Mouse (Mus musculus) cerebellum, postnatal 4 days (tissue): ENCODE results near the gene Kdm5b.

Experiments used
- DNase-seq, 2 experiments: peaks; one replicate each; pipeline ENCODE4 v3.0.0; 2022; ENCODE audit warnings: low spot score in 2 of 2, mixed read lengths in 1 of 2

The Kdm5b gene

DNA sequence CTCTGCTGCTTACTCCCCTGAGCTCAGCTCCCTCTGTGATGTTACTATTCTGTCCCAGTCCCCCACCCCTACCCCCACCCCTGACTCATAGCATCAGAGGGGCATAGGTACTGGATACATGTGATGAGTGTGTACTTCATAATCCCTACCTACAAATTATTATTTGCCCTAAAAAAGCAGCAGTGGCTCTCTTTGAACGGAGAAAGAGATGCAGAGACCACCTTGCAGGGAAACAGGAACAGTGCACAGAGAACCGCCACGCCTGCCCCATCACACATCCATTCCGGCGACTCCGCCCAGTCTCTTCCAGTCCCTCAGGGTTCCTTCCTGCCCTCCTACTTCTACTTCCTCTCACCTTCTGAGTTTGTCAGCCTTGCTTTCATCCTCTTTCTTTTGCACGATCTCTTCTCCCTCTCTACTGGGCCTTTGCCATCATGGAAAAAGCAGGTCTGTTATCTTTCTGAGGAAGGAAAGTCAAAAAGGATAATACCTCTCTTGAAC lies 10.3 kb upstream of the Kdm5b start, which contains the start of gene Mgat4e:
Gene Mgat4e, minus strand, starts transcription at position 51 of the 501 bp plus-strand sequence.
- DNase-seq: no peak

DNA sequence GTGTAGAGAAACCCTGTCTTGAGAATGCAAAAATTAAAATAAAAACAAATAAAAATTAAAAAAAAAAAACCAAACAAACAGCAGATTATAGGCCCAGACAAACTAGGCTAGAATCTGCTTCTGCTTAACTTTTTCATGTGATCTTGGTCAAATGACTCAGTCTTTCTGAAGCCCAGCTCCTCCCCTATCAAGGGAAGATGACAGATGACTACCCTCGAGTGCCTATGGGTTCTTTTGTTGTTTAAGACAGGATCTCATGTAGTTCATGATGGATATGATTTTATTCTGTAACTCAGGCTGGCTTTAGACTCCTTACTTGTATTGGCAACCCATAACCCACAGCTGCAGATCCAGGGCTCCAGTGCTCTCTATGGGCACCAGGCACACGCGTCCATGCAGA lies 8.1 kb upstream of the Kdm5b start:
- no peak for DNase-seq

DNA sequence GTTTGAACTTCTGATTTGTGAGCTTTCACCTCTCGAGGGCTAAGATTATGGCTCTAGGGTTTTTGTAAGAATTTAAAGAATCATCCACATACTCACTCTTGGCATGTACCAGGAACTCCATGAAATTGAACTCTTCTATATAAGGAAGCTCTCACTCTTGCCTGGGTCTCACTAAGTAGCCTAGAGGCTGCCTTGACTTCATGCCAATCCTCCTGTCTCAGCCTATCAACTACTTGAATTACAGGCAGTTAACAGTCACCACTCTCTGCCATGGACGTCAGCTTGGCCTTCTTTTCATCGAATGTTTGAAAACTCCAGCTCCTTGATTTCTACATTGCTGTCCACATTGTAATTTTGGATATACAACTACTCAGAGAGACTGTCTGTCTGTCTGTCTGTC lies 7.6 kb upstream of the Kdm5b start:
- no peak for DNase-seq

DNA sequence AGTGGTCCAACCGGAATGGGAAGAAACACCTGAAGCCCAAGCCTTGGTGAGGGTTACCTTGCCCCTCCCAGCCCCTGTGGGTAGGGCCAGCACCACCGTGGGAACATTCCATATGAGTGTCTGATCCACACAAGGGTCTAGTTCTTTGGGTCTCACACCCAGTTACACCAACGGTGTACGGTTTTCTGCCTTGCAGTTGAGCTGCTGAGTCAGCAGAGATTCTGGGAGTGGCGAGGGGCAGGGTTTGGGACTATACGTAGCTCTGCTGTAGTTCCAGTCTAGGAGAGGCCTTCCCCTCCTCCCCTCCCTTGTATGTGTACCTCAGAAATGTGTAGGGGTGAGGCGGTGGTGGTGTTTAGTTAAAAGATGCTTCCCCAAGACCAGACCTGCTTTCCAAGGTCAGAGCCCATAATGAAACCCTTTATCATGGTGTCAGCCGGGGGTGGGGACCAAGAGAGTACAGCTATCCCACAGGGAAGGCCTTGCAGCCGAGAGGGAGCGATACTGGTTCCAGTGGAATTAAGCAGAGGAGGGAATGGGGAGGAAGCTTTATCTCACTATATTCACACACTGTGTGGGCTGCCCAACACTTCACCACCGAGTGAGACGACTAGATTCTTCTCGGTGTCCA lies 4.6 kb upstream of the Kdm5b start:
- DNase-seq: no peak

DNA sequence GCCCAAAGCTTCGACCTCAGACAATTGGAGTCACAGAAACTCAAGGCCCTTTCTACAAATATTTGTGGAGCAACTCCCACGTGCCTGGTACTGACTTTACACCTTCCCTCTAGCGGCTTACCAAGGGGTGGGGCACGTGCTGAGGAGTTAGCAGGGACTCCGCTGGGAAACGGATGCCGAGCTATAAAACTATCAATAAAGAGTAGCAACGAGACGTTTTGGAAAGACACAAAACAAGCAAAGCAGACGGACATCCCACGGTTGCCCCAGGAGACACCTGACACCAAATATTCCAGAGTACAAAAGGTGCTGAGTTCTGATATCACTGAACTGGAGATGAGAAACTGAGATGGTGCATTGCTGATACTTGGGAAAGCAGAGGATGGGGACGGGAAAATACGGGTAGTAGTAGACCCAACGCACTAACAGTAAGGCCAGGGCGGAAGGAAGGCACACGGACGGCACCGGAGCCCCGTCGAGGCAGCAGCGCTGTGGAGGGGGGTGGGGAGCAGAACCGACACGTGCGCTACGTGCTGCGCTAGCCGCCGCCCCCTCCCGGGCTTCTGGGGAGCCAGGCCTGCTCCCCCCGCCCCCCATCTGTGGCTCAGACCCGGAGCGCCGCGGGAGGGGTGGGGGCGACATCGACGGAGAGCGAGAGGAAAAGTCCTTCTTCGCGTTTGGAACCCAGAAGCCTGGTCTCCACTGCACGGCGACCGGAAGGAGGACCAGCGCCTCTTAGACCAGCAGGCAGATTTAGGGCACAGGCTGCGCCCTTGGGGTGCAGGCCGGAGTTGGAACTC lies 3.9 kb upstream of the Kdm5b start:
- DNase-seq: peak; percentile 40 to 60

DNA sequence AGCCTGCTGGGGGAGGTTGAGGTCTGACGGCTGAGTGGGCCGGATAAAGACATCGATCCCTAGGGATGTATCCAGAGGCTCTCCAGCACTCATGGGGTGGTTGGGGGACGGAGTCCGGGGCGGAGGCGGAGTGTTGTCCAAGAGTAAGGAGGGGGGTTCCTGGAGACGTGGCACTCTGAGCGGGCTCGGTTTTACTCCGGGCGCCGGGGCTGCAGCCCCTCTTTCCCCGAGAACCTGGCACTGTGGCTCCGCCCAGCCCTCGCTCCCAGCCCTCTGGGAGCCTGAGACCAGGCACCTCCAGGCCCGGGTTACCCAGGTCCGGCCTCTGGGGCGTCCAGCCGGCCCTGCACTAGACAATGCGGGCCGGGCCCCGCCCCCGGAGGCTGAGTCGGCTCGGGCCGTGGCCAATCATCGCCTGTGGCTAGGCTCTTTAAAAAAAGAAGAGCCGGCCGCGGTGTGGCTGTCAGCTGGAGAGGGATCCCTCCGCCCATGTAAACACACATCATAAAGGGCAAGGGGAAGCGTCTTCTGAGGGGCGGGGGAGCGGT lies 3.2 kb upstream of the Kdm5b start:
- DNase-seq: peak; percentile 86 to 93

DNA sequence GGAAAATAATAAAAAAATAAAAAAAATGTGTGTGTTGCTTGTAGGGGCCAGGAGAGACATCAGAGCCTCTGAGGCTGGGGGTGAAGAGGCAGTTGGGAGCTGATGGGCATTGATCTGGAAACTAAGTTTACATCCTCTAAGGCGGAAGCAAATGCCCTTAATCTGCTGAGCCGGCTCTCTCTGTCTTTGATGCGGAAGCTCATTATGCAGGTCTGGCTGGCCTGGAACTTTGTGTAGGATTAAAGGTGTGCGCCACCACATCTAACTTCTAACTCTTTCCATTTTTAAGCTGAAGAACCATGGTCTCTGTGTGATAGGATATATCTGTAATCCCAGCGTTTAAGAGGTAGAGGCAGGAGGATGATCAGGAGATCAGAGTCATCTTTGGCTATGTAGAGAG lies 1.5 kb upstream of the Kdm5b start:
- no peak for DNase-seq

DNA sequence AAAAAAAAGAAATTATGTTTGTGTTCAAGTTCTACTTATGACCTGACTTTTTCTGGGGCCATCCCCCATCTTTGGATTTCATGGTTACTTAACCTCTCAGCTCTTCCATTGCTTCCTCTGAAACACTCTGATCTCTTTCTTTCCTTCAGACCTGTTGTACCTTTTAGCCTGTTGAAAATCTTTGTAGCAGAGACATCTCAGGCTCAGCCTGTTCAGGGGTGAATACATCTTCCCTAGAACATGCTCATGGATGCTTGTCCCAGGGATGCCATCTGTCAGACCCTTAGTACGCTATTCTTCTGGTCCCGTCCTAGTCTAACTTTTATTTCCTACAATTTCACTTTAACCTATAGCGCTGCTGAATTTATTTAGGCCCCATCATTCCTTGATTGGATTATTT lies 745 bp upstream of the Kdm5b start:
- no peak for DNase-seq

DNA sequence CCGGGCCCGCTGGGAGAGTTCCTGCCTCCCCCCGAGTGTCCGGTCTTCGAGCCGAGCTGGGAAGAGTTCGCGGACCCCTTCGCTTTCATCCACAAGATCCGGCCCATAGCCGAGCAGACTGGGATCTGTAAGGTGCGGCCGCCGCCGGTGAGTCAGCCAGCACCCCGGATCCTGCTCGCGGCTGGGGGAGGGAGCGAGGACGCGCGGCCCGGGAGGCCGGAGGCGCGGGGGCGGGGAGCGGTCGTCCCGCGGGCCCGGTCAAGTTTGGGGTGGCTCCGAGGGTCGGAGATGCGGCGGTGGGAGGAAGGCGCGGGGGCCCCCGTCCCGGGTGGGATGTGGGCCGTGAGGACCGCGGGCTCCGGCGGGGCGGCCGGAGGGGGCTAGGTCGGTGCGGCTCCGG lies 425 bp downstream of the Kdm5b start:
- peak in 1 of 2 experiments; percentile 23 for DNase-seq

DNA sequence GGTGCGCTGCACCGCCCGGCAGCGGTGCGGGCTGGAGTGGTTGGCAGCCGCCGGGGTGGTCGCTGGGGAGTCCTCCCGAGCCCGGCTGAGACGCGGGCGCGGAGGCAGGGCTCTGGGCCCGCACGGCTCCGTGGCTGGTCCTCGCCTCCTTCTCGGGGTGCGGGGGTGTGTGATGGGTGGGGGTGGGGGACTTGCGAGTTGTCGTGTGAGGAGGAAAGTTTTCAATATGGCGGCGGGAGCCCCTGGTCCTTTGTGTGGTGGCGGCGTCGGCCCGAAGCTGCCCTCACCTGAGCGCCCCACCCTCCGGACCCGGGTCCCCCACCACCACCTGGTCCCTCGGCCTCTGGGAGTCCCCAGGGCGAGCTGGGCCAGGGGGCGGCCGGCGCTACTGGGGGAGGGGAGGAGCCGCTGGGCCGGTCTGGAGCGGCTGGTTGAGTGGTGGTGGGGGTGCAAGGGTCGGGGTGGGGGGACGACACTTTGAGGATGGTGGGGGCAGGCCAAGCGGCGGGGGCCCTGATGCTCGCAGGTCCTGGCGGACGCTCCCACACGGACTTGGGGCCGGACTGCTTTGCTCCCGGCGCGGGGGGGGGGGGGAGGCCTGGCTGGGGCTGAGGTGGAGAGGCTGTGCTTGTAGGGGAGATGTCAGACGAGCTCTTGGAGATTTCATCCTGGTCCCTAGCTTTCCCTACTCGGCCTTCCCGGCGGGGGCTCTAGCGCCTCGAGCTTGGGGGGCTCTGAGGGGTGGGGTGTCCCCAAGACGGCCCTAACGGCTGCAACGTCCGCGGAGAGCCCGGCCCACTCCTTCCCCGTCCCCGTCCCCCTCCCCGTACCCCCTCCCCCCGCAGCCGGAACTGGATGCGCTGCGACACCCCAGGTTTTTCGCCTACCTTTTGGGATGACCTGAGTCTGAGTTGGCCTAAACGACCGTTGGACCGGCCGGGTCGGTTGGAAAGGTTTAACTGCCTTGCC lies 1.1 kb downstream of the Kdm5b start:
- peak; percentile 20 to 33 for DNase-seq

DNA sequence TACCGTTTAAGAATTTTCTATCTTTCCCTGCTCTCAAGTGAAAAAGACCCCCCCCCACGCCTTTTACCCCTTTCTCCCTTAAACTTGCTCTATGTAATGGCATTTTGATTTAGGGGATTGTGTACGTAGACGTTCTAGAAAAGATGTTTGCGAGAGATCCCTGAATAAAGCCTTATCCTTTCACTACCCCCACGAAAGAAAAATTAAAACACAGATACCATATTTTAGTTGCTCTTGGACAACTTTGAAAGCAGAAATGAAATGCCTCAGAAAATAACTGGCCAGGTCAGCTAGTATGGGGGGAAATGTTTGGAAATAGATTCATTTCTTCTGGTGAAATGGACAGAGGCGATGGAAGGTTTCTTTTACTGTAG lies 1.8 kb downstream of the Kdm5b start:
- DNase-seq: no peak

DNA sequence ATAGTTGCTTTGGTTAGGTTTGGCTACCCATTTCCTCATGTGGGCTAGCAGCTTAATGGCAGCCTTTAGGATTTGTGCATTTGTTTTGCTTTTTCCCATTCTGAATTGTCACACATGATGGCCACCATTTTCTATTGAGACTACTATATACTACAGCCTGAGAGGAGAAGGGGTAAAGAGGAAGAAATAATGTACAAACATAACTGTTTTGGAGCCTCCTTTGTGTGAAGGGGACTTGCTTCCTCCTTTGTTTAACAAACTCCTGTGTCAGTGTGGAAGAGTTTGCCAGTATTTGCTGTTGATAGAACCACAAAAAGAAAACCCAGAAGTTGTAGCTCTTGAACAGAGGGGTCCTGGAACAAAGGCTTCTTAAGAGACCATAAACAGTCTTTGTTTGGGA lies 2.5 kb downstream of the Kdm5b start:
- no peak for DNase-seq

DNA sequence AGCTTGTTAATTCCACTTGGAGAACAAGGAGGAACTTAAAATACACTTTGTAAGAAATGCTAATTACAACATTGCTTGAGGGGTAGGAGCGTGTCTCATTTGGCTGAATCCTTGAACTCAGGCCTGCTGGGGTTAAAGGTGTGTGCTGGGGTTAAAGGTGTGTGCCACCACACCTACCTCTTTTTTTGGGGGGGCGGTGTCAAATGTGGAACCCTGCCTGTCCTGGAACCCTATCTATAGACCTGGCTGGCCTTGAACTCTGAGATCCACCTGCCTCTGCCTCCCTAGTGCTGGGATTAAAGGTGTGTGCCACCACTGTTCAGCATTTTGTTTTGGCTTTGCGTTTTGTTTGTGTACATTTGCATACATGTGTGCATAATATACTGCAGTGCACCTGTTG lies 3.8 kb downstream of the Kdm5b start:
- no peak for DNase-seq

DNA sequence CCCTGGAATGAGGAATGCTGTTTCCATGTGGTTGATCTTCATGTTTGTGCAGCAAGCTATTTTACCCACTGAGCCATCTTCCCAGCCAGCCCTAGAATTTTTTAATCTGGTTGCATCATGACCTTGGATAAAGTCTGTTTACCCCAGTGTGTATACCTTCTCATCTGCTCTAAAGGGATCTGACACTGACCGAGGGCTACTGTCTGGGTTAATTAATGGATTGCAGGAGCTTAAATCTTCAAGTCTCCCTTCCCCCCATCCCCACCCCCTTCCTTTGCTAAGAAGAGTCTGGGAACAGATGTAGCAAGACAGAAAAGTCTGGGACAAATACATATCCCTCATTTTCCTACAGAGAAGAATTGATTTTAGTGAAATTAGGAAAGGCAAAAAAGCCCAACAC lies 7.5 kb downstream of the Kdm5b start:
- DNase-seq: no peak

DNA sequence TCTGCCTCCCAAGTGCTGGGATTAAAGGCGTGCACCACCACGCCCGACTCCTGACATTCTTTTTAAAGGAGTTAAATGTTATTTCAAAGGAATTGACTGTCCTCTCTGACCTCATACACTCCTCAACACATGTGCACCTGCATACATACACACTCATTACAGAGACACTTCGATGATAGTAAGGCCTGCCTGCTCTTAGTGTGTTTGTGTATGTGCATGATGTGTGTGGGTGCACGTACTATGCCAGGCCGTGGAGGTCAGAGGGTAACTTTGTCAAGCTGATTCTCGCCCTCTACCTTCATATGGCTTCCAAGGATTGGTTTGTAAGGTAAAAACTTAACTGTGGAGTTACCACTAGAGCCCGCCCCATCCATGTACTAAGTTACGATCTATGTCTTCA lies 10.2 kb downstream of the Kdm5b start:
- no peak for DNase-seq

DNA sequence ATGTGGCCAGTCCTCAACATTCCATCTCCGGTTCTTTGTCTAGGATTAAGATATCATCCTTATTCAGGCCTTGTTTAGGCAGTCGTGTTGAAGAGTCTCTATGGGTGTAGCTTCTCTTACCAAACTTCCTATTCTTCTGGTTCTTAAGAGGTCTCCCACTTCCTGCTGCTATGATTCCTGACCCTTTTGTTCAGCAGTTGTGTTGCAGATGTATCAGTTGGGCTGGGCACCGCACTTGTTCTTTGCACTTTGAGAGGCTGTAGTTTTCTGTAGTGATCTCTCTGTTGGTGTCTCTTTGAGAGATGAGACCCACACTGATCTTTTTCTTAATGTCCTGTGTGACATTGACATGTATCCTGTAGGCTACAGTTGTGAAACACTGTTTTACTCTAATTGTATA lies 10.7 kb downstream of the Kdm5b start:
- no peak for DNase-seq

DNA sequence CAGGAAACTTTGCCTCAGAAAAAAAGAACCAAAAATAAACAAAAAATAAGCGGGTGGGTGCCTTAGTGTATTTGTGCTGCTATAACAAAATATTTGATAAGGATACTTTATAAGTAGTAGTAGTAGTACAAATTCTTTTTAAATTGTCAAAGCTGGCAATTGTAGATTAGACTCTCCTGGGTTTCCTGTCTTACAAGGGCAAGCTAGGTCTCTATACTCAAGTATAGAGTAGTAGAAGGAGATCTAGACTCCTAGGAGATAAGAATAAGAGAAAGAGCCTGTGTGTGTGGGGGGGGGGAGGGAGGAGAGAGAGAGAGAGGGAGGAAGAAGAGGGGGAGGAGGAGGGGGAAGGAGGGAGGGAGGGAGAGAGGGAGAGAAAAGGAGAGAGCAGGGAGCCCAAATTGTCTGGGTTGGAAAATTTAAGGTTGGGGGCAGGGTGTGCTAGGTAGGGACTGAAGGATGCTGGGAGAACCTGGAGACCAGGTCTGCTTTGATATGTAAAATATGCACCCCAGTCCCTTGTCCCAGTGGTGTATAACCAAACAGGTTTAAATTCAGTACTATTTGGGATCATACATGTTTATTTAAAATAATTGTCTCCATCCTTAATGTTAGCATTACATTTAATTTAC lies 13.4 kb downstream of the Kdm5b start:
- DNase-seq: no peak

DNA sequence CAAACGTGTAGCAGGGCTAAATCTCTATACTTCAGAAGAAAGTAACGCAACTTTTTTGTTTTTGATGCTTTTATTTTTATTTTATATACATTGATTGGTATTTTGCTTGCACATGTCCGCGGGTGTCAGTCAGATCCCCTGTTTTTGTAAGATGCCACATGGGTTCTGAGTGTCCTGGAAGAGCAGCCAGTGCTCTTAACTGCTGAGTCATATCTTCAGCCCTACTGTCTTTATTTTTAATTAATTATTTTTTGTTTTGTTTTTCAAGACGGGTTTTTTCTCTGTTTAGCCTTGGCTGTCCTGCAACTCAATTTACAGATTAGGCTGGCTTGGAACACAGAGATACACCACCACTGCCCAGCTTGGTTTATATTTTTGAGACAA lies 14.0 kb downstream of the Kdm5b start:
- DNase-seq: no peak

DNA sequence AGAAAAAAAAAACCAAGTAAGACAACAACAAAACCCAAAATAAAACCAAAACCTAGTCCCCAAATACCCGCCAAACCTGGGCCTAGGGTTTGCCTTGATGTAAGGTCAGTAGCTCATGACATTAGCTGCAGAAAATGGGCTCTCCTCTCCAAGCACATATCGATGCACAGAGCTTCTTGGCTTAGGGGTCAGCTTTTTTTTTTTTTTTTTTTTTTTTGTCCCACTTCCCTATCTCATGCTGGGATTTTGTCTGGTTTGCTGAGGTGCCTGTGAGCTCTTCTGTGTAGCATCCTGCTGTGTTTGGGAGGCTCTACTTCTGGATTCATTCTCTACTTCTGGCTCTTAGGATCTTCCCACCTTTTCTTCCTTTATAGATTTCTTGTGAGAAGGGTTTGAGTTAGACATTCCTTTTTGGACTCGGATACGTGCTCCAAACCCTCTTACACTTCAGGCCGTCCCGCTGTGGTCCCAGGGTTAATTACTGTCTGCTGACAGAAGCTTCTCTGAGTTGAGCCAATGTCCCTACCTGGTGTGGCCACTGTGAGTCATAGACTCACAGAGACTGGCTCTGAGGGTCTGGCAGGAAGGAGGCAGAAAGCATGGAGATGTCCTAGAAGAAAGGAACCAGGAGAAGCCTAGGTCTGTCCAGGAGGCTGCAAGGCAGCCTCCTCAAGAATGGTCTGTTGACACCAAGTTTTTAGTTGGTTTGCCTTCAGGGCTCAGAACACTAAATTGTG lies 17.6 kb downstream of the Kdm5b start:
- no peak for DNase-seq

DNA sequence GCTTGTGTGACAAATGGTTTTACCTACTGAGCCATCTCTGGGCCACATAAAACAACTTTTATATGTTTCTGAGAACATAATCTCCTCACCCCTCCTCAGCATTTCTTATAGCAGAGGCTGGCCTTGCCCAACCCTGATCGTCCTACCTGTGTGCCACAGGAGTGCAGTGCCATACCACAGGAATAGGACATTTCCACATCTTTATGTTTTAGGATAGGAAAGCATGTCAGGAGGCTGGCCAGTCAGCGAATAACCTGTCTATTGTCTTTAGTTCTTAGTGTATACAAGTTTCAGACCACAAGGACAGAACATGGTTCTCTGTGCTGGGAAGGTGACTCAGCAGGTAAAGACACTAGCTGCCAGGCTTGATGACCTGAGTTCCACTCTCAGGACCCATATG lies 20.8 kb downstream of the Kdm5b start:
- DNase-seq: no peak

DNA sequence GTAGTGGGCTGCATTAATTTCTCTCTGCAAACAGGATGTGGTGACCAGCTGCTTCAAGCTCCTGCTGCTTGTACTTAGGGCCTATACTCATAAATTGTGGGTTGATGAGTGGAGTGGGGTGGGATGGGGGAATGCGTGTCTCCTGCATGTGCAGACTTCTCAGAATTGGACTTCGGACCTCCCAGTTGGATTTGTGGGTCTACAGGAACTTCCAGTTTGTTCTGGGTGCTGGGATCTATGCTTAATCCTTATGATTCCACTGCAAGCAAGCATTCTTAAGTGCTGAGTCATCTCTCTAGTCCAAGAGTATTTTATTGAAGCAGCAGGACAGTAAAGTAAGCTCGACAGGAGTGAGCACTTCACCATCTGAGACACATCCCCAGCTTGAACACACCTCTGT lies 23.6 kb downstream of the Kdm5b start:
- DNase-seq: no peak
